Mouse (Mus musculus): ENCODE results near the gene Unc5b. TPM values are rescaled to one million over a fixed set of nuclear protein-coding genes. Genes with fewer than 3 reads are reported as not detected.
A peak's percentile ranks its signal among the peaks of the same experiment; 100 is the strongest.

Unc5b gene
- polyA plus RNA-seq, 1 experiment from 2014 or later, result 3.8 TPM

DNA sequence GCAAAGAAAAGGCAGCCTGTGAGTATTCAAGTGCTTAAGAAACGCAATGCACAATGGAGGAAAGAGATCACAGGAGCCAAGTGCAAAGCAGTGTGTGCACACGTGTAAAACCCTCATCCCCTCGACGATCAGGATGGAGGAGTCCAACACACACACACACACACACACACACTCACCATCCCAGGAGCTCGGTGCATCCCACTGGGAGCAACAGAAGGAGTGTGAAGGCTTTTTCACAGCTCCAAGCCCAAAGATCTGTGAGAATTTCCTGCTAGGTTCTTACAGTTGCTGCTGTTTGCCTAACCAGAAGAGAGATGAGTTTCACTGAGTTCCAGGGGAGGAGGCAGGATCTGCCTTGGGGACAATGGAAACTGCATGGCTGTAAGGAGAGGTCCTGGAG is 99.6 kb downstream of the Unc5b start:
- TF ChIP-seq EP300 (IDR thresholded peaks at IDR 0.05) (no peak), CTCF (IDR thresholded peaks at IDR 0.05) (no peak)
- WGBS, result 29% methylated on average over 5 of the region's 5 CpGs
- Histone ChIP-seq H3K27me3 (replicated peaks; ENCODE audit: insufficient read depth, low read length) (no peaks in the 10 kb centered on the region), H3K27ac (ENCODE audit: low read length) (no peak overlapping the region), H3K4me1 (ENCODE audit: insufficient read depth, low read depth, low read length) (no peaks in the 10 kb centered on the region), H3K4me3 (ENCODE audit: low read depth, low read length) (no peak overlapping the region), H3K36me3 (ENCODE audit: insufficient read depth, low read length) (no peaks in the 10 kb centered on the region; the same call in 1 of the 2 replicates), H3K4me2 (replicated peaks; ENCODE audit: low read depth, low read length) (no peak overlapping the region), H3K9ac (replicated peaks; ENCODE audit: low read depth) (no peak overlapping the region), H3K9me3 (ENCODE audit: low read length) (no peaks in the 10 kb centered on the region)
- no peak for ATAC-seq
- DNase-seq (ENCODE audit: low spot score), result no peak

DNA sequence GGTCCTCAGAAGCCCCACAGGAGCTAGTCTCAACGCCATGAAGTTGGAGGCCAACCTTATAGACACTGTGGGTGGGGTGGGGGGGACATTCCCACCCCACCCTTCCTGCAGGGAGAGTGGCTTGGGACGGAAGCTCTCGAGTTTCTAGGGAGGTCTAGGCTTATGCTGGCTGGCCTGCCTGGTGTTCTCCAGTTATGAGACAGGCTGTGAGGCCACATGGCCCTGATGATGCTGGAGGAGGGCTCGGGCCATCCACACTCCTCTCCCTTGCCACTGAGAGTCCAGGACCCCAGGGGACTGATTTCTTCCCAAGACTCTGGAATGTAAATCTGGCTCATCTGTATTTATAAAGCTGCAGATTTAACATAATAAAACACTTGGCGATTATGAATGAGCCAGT is 104.1 kb downstream of the Unc5b start:
- Histone ChIP-seq H3K27me3 (replicated peaks; ENCODE audit: insufficient read depth, low read length) (no peaks in the 10 kb centered on the region), H3K4me3 (ENCODE audit: low read depth, low read length) (no peak overlapping the region), H3K4me2 (replicated peaks; ENCODE audit: low read depth, low read length) (no peak overlapping the region), H3K4me1 (ENCODE audit: insufficient read depth, low read depth, low read length) (no peaks in the 10 kb centered on the region), H3K36me3 (ENCODE audit: insufficient read depth, low read length) (no peaks in the 10 kb centered on the region), H3K9ac (replicated peaks; ENCODE audit: low read depth) (no peak overlapping the region), H3K27ac (ENCODE audit: low read length) (no peak overlapping the region), H3K9me3 (ENCODE audit: low read length) (no peaks in the 10 kb centered on the region)
- 48% methylated on average over 5 of the region's 5 CpGs for WGBS
- no peak for TF ChIP-seq EP300 (IDR thresholded peaks at IDR 0.05)
- TF ChIP-seq CTCF (IDR thresholded peaks at IDR 0.05), result no peak
- DNase-seq (ENCODE audit: low spot score), result no peak
- ATAC-seq, result 0 out of 2 replicates have a peak, but pooled peaks have one; percentile 20

DNA sequence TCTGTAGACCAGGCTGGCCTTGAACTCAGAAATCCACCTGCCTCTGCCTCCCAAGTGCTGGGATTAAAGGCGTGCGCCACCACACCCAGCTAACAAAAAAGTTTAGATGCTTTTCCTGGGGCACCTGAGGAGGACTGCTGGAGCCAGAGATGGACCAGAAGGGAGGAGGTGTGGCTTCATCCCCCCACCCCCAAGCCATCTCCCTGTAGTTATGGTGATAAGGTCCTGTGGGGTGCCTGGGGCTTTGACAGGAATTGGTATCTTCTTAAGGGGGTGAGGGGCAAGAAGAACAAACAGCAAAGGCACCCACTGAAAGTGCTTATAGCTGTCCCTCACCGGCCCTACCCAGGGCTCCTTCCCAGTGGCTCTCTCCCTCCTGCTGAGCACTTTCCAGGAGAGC is 104.5 kb downstream of the Unc5b start:
- TF ChIP-seq CTCF (IDR thresholded peaks at IDR 0.05), result no peak
- DNase-seq (ENCODE audit: low spot score), result no peak
- no peak for ATAC-seq
- Histone ChIP-seq H3K9me3 (ENCODE audit: low read length) (no peaks in the 10 kb centered on the region), H3K9ac (replicated peaks; ENCODE audit: low read depth) (no peak overlapping the region), H3K27ac (ENCODE audit: low read length) (no peak overlapping the region), H3K36me3 (ENCODE audit: insufficient read depth, low read length) (no peaks in the 10 kb centered on the region), H3K4me3 (ENCODE audit: low read depth, low read length) (no peak overlapping the region), H3K27me3 (replicated peaks; ENCODE audit: insufficient read depth, low read length) (no peaks in the 10 kb centered on the region), H3K4me2 (replicated peaks; ENCODE audit: low read depth, low read length) (no peak overlapping the region), H3K4me1 (ENCODE audit: insufficient read depth, low read depth, low read length) (no peaks in the 10 kb centered on the region)
- 73% methylated on average over 3 of the region's 3 CpGs for WGBS

DNA sequence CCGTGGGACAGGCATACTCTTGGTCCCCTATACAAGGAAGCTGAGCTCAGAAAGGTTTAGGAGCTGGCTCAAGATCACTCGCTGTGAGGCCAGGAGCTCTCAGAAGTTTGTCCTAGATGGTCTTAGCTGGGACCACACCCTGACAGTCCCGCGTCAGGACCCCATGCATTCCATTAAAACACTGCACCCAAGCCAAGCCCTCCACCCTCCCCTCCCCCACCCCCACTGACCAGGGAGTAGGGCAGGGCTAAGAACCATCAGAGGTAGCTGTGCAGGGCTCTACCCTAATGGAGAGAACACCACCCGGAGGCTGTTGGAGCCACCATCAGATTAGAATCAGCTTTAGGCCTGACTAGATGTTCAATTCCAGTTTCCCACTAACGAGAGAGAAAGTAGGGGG is 106.9 kb downstream of the Unc5b start:
- Histone ChIP-seq H3K4me1 (ENCODE audit: insufficient read depth, low read depth, low read length) (no peaks in the 10 kb centered on the region), H3K27me3 (replicated peaks; ENCODE audit: insufficient read depth, low read length) (no peaks in the 10 kb centered on the region), H3K9ac (replicated peaks; ENCODE audit: low read depth) (no peak overlapping the region), H3K4me2 (replicated peaks; ENCODE audit: low read depth, low read length) (no peak overlapping the region), H3K36me3 (ENCODE audit: insufficient read depth, low read length) (no peaks in the 10 kb centered on the region), H3K9me3 (ENCODE audit: low read length) (no peaks in the 10 kb centered on the region), H3K27ac (ENCODE audit: low read length) (no peak overlapping the region), H3K4me3 (ENCODE audit: low read depth, low read length) (no peak overlapping the region)
- TF ChIP-seq CTCF (IDR thresholded peaks at IDR 0.05) (no peak), EP300 (IDR thresholded peaks at IDR 0.05) (no peak)
- DNase-seq (ENCODE audit: low spot score) (no peak), ATAC-seq (no peak)
- 69% methylated on average over 6 of the region's 6 CpGs for WGBS

DNA sequence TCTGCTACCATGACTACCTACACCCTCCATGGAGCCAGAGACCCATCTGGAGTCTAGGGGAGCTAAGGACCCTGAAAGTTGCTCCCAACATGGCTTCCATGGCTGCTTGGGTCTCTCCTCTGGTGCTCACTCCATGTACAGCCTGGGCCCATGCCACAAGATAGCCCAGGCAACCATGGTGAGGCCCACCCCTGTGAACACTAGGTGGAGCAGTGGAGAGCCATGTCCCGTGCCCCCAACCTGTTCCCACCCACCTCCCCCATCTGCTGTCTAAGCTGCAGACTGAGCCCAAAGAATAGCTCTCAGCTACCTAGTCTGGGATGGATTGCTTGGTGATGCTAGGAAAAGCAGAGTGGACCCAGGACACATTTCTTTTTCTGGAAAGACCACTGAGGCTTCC is 108.0 kb downstream of the Unc5b start:
- DNase-seq (ENCODE audit: low spot score), result no peak
- Histone ChIP-seq H3K9me3 (ENCODE audit: low read length) (no peaks in the 10 kb centered on the region), H3K4me3 (ENCODE audit: low read depth, low read length) (no peak overlapping the region), H3K27me3 (replicated peaks; ENCODE audit: insufficient read depth, low read length) (no peaks in the 10 kb centered on the region), H3K4me2 (replicated peaks; ENCODE audit: low read depth, low read length) (no peak overlapping the region), H3K4me1 (ENCODE audit: insufficient read depth, low read depth, low read length) (no peaks in the 10 kb centered on the region), H3K9ac (replicated peaks; ENCODE audit: low read depth) (no peak overlapping the region), H3K36me3 (ENCODE audit: insufficient read depth, low read length) (no peaks in the 10 kb centered on the region), H3K27ac (ENCODE audit: low read length) (no peak overlapping the region)
- 29% methylated on average over 1 of the region's 1 CpGs for WGBS
- ATAC-seq, result no peak
- no peak for TF ChIP-seq EP300 (IDR thresholded peaks at IDR 0.05)
- TF ChIP-seq CTCF (IDR thresholded peaks at IDR 0.05), result peak; percentile 33

DNA sequence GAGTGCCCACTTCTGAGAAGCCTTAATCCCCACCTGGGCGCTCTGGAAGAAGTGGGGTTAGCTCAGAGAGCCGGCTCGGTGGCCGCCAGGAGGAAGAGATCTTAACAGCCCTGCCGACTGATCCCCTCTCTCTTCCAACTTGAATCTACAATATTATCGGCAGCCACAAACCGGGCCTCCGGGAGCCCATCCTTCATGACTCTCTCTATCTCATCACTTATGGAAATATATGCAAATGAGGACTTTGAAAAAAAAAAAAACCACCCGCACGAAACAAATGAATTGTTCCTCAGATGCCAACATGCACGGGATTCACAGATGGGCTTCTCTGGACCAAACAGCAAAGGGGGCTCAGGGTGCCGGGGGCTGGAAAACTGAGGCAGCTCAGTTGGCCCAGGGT is 109.7 kb downstream of the Unc5b start:
- Histone ChIP-seq H3K36me3 (ENCODE audit: insufficient read depth, low read length) (no peaks in the 10 kb centered on the region), H3K27ac (ENCODE audit: low read length) (no peak overlapping the region), H3K4me1 (ENCODE audit: insufficient read depth, low read depth, low read length) (no peaks in the 10 kb centered on the region), H3K4me3 (ENCODE audit: low read depth, low read length) (no peak overlapping the region), H3K4me2 (replicated peaks; ENCODE audit: low read depth, low read length) (no peak overlapping the region), H3K9me3 (ENCODE audit: low read length) (no peaks in the 10 kb centered on the region), H3K27me3 (replicated peaks; ENCODE audit: insufficient read depth, low read length) (no peaks in the 10 kb centered on the region), H3K9ac (replicated peaks; ENCODE audit: low read depth) (no peak overlapping the region)
- no peak for ATAC-seq
- DNase-seq (ENCODE audit: low spot score), result no peak
- WGBS, result 59% methylated on average over 12 of the region's 12 CpGs
- TF ChIP-seq CTCF (IDR thresholded peaks at IDR 0.05) (no peak), EP300 (IDR thresholded peaks at IDR 0.05) (no peak)

DNA sequence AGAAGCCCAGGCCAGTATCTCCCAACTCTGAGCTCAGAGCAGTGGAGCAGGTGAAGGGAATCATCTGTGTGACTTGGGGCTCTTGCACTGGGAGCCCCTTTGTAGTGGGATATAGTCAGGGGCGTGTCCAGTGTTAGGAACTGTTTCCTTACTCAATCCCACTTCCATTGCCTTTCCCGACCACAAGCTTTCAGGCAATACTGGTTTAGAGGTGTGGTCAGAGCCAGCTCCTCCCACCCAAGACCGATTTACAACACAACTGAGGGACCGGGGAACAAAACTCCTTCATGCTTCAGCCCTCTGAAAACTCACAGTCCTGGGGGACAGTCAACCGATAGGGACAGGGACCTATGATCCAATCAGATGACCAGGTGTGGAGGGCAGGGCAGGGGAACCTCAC is 110.9 kb downstream of the Unc5b start:
- H3K4me2 ChIP-seq (replicated peaks; ENCODE audit: low read depth, low read length), result no peak overlapping the region
- ATAC-seq (no peak), DNase-seq (ENCODE audit: low spot score) (no peak)
- no peaks in the 10 kb centered on the region for H3K27me3 ChIP-seq (replicated peaks; ENCODE audit: insufficient read depth, low read length)
- H3K9me3 ChIP-seq (ENCODE audit: low read length), result no peaks in the 10 kb centered on the region
- no peak overlapping the region for H3K27ac ChIP-seq (ENCODE audit: low read length)
- no peaks in the 10 kb centered on the region for H3K4me1 ChIP-seq (ENCODE audit: insufficient read depth, low read depth, low read length)
- H3K9ac ChIP-seq (replicated peaks; ENCODE audit: low read depth), result no peak overlapping the region
- H3K4me3 ChIP-seq (ENCODE audit: low read depth, low read length), result no peak overlapping the region
- H3K36me3 ChIP-seq (ENCODE audit: insufficient read depth, low read length), result peaks cover 2% of the 10 kb centered on the region; the same call in 1 of the 2 replicates
- whole genome bisulfite sequencing, result 80% methylated on average over 5 of the region's 5 CpGs
- TF ChIP-seq EP300 (IDR thresholded peaks at IDR 0.05), result no peak
- TF ChIP-seq CTCF (IDR thresholded peaks at IDR 0.05), result no peak

Measured in lung, postnatal 0 days (tissue).